Mouse (Mus musculus): Measurements from ENCODE around the gene Hspe1.

Hspe1 gene

DNA sequence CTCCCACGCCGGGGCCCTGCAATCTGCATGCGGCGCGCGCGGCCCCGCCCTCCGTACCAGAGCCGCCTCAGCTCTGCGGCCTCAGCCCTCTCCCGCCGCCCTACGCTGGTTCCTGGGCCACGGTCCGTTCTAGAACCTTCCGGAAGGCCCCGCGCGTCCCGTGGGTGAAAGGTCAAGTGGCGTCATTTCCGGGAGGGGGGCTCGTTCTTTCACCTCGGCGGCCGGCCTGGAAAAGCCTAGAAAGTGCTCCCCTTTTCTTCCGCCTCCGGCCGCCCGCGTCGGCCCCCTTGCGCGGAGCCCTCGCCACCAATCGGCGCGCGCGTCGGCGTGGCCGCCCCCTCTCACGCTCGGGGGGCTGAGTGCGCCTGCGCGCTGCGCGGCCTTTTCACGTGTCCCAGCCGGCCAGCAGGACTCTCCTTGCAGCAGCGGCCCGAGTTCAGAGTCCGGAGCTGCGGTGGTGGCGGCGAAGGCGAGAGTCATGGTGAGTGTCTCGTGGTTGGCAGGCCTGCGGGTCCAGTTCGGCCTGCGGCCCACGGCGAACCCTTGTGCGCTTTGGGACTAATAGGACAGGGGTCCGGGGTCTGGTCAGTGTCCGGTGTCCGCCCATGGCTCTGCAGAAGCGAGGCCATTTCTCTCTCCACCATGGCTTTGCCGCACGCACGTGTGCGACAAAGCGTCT lies at the start of gene Hspe1, which contains the start of gene Hspd1:
TSS of gene Hspe1 (plus strand) at position 201 of the 679 bp plus-strand sequence.
TSS of gene Hspd1 (minus strand) at position 312 of the 679 bp plus-strand sequence.
- in situ Hi-C loops (cut with MboI; ENCODE audit: unreplicated experiment in 2 of 2): loop anchor here (5.0 kb wide), 2 partner anchors 54 to 61 kb away; partner anchors contain the start of gene Sf3b1 (in 1 of the 2)

DNA sequence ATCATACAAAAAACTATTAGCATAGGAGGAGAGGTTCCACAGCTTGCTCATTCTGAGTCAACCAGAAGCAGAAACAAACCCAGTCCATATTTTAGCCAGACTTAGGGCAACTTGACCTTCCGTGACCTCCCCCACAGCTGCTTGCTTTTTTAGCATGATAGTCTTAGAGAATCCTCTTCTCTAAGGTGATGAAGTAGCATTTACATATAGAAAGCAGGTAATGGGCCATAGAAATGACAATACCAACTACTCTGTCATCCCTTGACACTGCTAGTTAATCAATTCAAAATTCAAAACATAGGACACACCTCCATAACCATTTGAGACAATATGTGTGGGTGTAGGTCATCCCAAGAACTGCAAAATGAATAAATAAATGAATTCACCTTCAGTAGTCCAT lies 48.0 kb upstream of the Hspe1 start:
- in situ Hi-C loops (cut with MboI; ENCODE audit: unreplicated experiment in 2 of 2): no loop called here

DNA sequence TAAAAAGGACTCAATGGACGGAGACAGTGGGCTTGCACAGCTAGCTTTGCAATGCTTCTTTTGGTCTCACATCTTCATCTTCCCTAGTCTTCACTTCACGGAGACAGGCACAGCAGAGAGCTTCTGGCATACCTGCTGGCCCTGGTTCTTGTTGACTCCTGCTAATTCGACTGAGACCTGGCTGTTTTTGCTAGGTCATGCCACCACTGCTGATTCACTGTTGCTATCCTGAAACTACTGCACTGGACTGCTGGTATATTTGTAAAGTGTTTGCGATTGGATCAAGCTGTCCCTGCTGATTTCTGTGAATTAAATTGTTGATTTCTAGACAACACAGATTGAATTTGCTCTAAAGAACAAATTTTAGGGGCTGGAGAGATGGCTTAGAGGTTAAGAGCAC lies 46.2 kb upstream of the Hspe1 start:
- in situ Hi-C loops (cut with MboI; ENCODE audit: unreplicated experiment in 2 of 2): no loop called here

DNA sequence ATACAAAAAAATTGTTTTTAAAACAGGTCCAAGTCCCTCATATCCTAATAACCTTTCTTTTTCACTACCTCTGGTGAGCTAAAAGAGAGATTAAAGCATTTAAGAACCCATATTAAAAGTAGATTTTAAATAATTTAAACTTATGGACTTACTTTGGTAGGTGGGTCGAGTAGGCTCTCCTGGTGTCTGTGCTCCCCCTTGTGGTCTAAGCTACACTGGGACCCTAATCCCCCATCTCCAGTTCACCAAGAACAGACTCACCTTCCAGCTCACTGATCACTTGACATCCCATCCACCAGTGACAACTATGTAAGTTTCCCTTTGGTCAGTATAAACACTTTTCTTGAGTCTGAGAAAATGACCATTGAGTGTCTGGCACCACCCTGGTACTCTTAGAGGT lies 45.7 kb upstream of the Hspe1 start:
- in situ Hi-C loops (cut with MboI; ENCODE audit: unreplicated experiment in 2 of 2): no loop called here

DNA sequence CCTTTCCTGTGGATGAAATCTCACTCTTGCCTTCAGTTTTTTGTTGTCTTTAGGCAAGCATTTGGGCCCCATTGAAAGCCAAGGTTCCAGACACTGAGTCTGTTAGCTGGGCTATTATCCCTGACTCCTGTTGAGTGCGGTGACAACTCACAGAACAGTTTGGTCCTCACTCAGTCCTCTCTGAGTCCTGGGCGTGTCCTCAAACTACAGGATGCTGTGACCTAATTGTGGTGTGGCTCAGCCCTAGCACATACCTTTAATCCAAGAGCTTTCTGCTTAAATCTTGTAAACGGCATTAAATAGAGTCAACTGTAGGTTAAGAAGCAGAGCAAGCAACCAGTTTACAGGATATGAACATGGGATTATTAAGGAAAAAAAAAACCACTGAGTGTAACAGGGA lies 44.8 kb upstream of the Hspe1 start:
- in situ Hi-C loops (cut with MboI; ENCODE audit: unreplicated experiment in 2 of 2): no loop called here

DNA sequence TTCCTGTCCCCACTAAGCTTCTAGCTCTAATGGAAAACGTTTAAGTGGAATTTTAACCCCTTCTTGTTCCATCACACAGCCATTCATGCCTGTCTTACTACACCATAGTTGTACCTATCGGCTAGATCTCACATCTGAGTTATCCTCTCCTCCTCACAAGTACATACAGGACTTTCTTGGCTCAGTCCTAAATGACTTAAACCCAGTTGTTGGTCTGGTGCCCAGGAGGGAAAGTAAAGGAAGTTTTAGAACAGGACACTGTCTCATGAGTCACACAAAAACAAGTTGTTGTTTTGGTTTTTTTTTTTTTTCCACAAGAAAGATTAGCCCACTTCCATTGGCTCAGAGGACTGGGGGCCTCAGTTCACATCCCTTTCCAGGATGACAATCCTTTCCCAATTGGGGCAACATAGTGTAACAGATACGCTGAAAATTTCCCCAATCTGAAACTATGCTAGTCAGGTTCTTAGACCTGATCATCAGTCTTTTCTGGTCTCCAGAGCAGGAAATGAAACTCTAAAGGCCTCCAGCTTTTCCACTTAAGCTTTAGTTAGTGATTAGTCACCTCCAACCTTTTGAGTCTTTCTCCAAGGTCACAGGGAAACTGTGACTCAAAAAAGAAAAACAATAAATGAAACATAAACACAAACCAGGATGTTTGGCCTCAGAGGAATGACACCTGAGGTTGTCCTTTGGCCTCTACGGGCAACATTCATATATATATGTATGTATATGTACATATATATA lies 38.9 kb upstream of the Hspe1 start:
- in situ Hi-C loops (cut with MboI; ENCODE audit: unreplicated experiment in 2 of 2): no loop called here

DNA sequence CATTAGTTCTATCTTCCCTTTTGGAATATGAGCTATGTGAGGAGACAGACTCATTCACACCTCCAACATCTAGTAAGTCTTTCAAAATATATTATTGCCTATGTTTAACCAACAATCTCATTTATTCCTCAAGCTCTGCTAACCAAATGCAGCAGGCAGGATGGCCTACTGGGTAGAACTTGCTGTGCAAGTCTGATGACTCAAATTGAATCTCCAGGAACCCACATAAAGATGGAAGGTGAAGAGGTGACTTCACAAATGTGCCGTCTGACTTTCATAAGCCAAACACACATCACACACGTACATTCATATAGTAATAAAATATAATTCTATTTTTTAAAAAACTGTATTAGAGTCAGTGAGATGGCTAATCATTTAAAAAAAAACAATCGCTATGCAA lies 36.3 kb upstream of the Hspe1 start:
- in situ Hi-C loops (cut with MboI; ENCODE audit: unreplicated experiment in 2 of 2): loop anchor here (25.0 kb wide), 1 partner anchor 686 kb away; no protein-coding TSS in a partner anchor

DNA sequence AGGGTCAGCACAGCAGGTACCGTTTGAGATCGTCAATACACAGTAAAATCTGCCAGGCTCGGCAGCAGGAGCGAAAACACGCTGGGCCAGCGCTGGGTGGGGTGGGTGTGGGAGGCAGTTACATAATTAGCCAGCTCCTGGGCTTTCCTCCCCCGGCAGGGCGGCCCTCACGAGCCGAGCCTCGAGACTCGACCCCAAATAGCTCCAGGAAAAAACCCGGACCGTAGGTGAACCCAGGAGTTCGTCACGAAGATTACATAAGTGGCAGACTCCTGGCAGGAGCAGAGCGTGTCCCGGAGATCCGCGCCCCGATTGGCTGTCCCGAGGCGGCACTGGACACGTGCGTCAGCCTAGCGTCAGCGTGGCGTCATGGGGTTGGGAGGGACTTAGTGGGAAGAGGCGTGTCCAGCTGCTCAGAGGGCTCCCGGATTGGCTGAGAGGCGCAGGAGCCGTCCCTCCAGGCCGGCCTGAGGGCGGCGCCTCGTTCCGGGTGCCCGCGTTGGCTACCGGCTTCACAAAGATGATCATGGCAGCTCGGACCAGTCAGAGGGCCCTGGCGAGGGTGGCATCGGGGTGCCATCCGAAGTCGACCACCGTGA lies 35.5 kb upstream of the Hspe1 start, which contains the start of gene Coq10b:
TSS of gene Coq10b (plus strand) at position 416 of the 599 bp plus-strand sequence.
- in situ Hi-C loops (cut with MboI; ENCODE audit: unreplicated experiment in 2 of 2): loop anchor here (25.0 kb wide), 1 partner anchor 685 kb away; no protein-coding TSS in a partner anchor

DNA sequence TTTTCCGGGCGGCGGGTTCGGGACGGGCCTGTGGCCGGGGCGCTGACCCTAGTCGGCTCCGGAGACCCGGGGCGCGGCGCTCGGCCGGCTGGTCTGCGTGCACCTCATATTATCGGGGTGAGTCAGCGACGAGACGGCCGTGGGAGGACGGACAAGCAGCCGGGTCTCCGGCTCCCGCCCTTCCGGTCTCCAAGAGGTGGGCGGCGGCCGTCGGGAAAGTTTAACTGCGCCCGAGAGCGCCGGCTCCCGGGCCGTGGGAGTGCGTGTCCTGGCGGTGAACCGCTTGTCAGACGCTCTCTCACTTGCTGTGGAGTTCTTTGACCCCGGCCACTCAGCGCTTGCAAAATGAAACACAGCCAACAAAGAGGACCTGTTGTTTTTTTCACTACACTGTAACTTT lies 34.9 kb upstream of the Hspe1 start:
- in situ Hi-C loops (cut with MboI; ENCODE audit: unreplicated experiment in 2 of 2): loop anchor here (25.0 kb wide), 1 partner anchor 684 kb away; no protein-coding TSS in a partner anchor

DNA sequence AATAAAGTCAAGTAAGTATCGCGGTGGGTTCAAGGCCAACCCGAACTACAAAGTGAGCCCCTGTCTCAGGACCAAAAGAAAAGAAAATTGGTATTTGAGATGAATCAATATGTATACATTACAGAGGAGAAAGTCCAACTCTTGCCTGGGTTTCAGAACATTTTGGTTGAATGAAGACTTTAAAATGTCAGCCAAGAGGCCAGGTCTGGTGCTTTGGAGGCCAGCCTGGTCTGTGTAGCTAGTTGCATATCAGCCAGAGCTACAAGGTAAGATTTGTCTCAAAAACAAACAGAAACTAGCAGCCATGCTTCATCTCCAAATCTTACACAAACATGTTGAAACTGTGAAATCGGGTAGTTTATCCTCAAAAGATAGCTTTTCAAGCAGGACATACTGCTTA lies 34.3 kb upstream of the Hspe1 start:
- in situ Hi-C loops (cut with MboI; ENCODE audit: unreplicated experiment in 2 of 2): loop anchor here (25.0 kb wide), 1 partner anchor 684 kb away; no protein-coding TSS in a partner anchor

DNA sequence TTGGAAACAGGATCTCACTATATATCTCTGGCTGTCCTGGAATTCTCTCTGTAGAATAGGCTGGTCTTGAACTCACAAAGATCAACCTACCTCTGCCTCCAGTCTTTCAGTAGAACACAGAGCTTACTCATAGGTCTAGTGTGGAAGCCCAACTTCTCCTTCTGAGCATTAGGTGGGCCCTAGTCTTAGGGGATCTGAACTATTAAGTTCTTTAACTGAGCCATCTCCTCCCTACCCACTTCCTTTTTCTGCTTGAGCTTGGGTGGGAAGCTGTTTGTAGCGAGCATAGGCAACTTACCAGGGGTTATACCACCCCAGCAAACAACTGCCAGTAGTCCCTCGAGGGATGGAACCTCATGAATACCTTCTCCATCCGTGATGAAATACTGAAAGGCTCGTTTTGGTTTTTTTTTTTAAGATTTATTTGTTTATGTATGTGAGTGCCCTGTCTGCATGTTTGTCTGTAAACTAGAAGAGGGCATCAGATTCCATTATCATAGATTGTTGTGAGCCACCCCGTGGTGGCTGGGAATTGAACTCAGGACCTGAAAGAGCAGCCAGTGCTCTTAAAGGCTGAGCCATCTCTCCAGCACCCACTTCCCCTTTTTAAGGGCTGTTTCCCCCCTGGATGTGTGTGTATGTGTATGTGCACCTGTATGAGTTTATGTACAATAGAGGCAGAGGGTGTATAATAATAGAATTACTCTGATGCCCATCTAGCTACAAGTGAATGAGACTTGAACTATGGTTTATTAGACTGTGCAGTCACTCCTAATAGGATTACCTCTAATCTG lies 32.4 kb upstream of the Hspe1 start:
- in situ Hi-C loops (cut with MboI; ENCODE audit: unreplicated experiment in 2 of 2): loop anchor here (25.0 kb wide), 1 partner anchor 682 kb away; no protein-coding TSS in a partner anchor

DNA sequence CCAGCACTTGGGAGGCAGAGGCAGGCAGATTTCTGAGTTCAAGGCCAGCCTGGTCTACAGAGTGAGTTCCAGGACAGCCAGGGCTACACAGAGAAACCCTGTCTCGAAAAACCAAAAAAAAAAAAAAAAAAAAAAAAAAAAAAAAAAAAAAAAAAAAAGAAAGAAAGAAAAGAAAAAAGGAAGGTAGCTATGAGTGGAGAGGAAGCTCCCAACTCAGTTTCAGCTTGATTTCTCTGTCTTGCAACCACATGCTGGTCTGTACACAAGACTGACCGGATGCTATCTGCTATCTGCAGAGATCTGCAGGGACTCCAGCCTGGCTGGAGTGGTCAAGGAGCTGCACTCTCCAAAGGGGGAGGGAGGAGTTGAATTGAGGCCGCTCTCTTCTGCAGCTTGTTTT lies 29.5 kb upstream of the Hspe1 start:
- in situ Hi-C loops (cut with MboI; ENCODE audit: unreplicated experiment in 2 of 2): loop anchor here (25.0 kb wide), 1 partner anchor 679 kb away; no protein-coding TSS in a partner anchor

DNA sequence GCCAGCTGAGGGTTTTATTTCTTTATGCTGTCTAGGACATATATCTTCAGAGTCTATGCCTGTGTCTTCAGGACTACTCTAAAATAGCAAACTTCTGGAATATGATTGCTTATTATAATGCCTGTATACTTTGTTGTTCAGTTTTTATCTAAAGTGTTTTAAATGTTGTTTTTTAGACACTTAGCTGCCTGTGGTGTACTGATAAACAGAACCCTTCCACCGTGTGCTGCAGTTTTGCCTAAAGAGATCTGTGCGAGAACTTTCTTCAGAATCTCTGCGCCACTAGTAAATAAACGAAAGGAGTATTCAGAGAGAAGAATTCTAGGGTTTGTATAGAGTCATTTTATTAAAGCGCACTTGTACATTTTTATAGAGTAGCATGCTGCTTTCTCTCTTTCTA lies 26.8 kb upstream of the Hspe1 start:
- in situ Hi-C loops (cut with MboI; ENCODE audit: unreplicated experiment in 2 of 2): loop anchor here (25.0 kb wide), 1 partner anchor 676 kb away; no protein-coding TSS in a partner anchor

DNA sequence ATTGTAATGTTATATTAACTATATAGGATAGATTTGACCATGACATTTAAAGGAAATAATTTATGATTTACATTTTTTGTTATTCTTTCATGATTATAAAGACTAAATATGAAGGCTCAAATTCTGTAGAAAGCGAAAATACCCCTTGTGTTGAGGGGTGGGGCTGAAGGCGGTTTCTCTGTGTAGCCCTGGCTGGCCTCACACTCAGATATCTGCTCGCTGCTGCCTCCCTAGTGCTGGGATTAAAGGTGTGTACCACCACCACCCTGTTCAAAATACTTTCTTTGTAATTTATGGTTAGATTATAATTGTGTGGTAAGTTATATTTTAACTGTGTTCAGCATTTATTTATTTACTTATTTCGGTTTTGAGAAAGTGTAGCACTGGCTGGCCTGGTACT lies 26.2 kb upstream of the Hspe1 start:
- in situ Hi-C loops (cut with MboI; ENCODE audit: unreplicated experiment in 2 of 2): loop anchor here (25.0 kb wide), 1 partner anchor 676 kb away; no protein-coding TSS in a partner anchor

DNA sequence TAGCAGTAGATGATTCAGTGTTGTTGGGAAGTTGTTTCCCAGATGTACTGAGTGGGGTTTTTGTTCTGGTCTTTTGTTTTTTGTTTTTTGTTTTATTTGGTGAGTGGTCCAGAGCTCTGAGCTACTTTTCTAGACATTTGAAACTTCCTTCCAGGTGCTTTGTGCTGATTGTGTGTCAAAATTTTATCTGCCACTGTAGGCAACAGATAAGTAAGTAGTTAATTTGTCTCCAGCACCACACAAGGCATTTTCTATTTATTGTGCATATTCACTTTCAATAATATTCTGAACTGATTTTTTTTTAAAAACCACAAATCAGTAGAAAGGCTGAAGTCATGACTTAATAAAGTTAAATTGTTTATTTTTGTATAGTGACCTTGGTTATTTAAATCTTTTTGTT lies 15.6 kb upstream of the Hspe1 start:
- in situ Hi-C loops (cut with MboI; ENCODE audit: unreplicated experiment in 2 of 2): loop anchor here (10.0 to 25.0 kb wide), 2 partner anchors 302 to 665 kb away; no protein-coding TSS in a partner anchor

DNA sequence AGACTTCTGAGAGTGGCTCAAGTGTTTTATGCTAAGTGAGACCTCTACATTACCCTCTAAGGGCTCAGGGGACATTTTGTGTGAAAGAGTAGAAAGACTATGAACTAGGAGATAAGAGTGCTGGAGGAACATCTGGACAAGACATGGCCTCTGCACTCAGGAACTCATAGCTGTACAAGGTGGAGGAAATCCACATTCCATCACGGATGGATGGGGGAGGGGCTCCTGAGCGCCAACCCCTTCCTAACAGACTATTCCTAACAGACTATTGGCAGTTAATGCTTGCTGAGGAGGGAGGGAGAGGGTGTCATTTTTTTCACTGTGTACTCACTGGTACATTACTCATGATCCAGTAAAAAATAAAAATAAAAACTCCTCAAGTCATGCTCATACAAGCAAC lies 13.2 kb upstream of the Hspe1 start:
- in situ Hi-C loops (cut with MboI; ENCODE audit: unreplicated experiment in 2 of 2): loop anchor here (10.0 to 25.0 kb wide), 2 partner anchors 300 to 663 kb away; no protein-coding TSS in a partner anchor

DNA sequence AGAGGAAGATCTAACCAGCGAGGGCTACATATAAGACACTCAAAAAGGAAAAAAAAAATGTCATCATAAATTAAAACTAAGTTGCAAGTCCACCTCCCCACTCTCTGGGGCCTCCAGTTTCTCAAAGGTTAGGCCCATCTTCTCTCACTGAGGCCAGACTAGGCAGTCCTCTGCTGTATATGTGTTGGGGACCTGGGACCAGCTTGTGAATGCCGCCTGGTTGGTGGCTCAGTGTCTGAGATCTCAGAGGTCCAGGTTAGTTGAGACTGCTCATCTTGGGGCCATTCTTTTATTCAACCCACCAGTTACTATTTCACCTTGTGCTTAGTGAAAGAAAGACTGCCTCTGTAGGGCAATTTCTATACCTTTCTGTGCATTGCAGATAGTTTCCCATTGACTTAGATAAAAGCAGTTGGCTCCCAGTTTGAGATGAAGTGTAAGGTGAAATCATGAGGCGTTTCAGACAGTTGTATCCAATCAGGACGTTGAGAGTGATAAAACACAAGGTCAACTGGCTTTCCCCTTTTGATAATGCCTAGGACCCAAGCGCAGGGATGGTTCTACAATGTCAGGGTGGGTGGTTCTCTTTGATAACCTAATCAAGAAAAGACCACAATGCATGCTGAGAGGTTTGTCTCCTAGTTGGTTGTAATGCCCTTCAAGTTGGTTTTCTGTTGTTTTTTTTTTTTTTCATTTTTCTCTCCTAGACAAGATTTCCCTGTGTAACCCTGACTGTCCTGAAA lies 12.1 kb upstream of the Hspe1 start:
- in situ Hi-C loops (cut with MboI; ENCODE audit: unreplicated experiment in 2 of 2): loop anchor here in 1 of 2 experiments (10.0 kb wide), 1 partner anchor 299 kb away; no protein-coding TSS in a partner anchor

DNA sequence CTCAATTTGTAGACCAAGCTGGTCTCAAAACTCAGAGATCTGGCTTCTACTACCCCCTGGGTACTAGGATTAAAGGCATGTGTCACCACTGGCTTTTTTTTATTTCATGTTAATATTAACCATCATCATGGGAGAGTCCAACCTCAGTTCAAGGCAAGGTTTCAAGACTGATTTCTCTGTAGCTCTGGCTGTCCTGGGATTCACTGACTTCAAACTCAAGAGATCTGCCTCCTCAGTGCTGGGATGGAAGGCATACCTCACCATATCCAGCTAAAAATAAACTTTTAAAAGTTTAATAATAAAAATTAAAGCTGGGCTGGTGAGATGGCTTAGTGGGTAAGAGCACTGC lies 11.6 kb upstream of the Hspe1 start:
- in situ Hi-C loops (cut with MboI; ENCODE audit: unreplicated experiment in 2 of 2): loop anchor here in 1 of 2 experiments (10.0 kb wide), 1 partner anchor 298 kb away; no protein-coding TSS in a partner anchor

DNA sequence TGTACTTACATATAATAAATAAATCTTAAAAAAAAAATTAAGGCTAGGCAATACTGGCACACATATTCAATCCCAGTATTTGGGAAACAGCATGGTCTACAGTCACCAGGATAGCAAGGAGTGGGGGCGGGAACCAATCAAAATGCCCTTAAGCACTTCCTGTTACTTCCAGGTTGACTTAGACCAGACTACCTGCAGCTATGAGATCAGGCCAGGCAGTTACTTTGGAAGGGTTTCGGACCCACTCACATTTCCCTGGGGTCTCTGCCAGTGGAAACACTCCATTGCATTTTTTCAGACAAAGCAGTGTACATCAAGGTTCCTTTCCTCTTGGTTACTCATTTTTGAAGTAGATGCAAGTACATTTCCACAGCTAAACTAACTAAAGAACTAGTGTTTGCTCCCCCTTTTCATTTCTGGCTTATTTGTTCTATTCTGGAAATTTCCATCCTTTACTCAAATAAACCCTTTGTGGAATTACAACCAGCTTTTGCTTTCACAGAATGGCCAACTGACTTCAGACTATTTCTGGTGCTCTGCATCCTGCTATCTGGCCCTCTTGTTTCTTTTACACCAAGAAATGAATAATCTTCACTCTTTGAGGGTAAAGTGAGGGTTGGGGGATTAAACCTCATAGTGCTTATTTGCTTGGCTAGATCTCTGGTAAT lies 10.9 kb upstream of the Hspe1 start:
- in situ Hi-C loops (cut with MboI; ENCODE audit: unreplicated experiment in 2 of 2): loop anchor here in 1 of 2 experiments (10.0 kb wide), 1 partner anchor 298 kb away; no protein-coding TSS in a partner anchor
